In the genomic region with DNA sequence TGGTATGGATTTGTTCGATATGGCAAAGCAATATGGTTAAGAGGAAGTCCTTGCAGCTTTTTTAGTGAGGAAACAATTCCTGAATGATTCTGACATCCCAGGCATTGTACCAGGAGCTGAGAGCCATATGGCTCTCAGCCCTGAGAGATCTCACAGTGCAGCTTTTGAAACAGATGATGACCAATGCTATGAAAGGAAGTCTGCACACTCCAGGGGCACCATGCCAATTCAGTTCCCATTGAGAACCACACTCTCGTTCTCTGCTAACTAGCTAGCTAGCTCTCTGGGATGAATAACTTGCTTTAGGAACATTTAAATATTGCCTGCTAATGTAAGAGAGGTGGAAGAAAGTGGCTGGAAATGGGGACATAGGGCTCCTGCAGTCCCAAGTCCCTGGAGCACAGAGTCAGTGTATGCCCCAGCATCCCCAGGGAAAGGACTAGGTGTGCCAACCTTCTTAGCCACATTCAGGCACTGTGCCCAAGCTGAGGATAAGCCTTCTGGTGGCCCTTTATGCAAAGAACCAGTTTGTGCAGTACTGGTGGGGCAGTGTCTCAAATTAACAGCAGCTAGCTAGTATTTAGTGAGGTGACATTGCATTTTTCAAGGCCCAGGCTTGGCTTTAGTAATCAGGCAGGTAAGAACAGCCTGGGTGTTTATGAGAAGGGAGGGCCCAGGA, we compare ENCODE assay signal across 9 mouse cellular contexts.
DNase-seq lines count a peak whose midpoint lies in the region; ATAC-seq and TF ChIP-seq lines count a peak whose summit lies in the region.
"Had no signal": no experiment of that assay in that cellular context is flagged by ENCODE, and none has a peak within 500 bp of the region (broad histone marks: within the 10 kb centered on the region; RNA-seq: fewer than 3 reads in every experiment).

No protein-coding gene starts in this region.

- H3K36me3 ChIP-seq in embryonic facial prominence, embryonic 14.5 days (ENCODE audit: control insufficient read depth, insufficient read depth, low read length): no peaks in the 10 kb centered on the region
- H3K36me3 ChIP-seq in embryonic facial prominence, embryonic 10.5 days (replicated peaks): no peaks in the 10 kb centered on the region

- intact Hi-C loops in left cerebral cortex, postnatal 10 days (cut with DNase I): no loop called here
- intact Hi-C loops in left cerebral cortex, adult 2 months (cut with DNase I): no loop called here

- peak; percentile 53; the same call in 1 of the 2 replicates for ATAC-seq in embryonic facial prominence, embryonic 14.5 days (ENCODE audit: low read depth)

- no peak overlapping the region for H3K27ac ChIP-seq in embryonic facial prominence, embryonic 14.5 days (replicated peaks; ENCODE audit: low read depth, low read length)
- no peak overlapping the region for H3K27ac ChIP-seq in embryonic facial prominence, embryonic 10.5 days (replicated peaks)
- no peak overlapping the region for H3K27ac ChIP-seq in left cerebral cortex, adult 2 months

- H3K4me3 ChIP-seq in embryonic facial prominence, embryonic 14.5 days (ENCODE audit: low read depth, low read length): no peak overlapping the region
- H3K4me3 ChIP-seq in embryonic facial prominence, embryonic 10.5 days: no peak overlapping the region
- no peak overlapping the region for H3K4me3 ChIP-seq in left cerebral cortex, adult 2 months

- 73% methylated on average over 2 of the region's 2 CpGs for WGBS in embryonic facial prominence, embryonic 14.5 days
- WGBS in embryonic facial prominence, embryonic 10.5 days: 91% methylated on average over 2 of the region's 2 CpGs

- no peaks in the 10 kb centered on the region for H3K4me1 ChIP-seq in embryonic facial prominence, embryonic 14.5 days (ENCODE audit: control insufficient read depth, insufficient read depth, low read length)
- H3K4me1 ChIP-seq in embryonic facial prominence, embryonic 10.5 days: no peaks in the 10 kb centered on the region

- no peak overlapping the region for H3K9ac ChIP-seq in embryonic facial prominence, embryonic 14.5 days (ENCODE audit: low read depth, low read length)

- no peaks in the 10 kb centered on the region for H3K9me3 ChIP-seq in embryonic facial prominence, embryonic 14.5 days (ENCODE audit: control insufficient read depth, low read length)
- H3K9me3 ChIP-seq in embryonic facial prominence, embryonic 10.5 days: no peaks in the 10 kb centered on the region

- no peaks in the 10 kb centered on the region for H3K27me3 ChIP-seq in embryonic facial prominence, embryonic 14.5 days (replicated peaks; ENCODE audit: control insufficient read depth, insufficient read depth, low read length)
- H3K27me3 ChIP-seq in embryonic facial prominence, embryonic 10.5 days (replicated peaks; ENCODE audit: low read depth, poor library complexity, severe bottlenecking): no peaks in the 10 kb centered on the region

- DNase-seq in embryonic facial prominence, embryonic 14.5 days (ENCODE audit: low spot score): peak; percentile 45
- no peak for DNase-seq in embryonic facial prominence, embryonic 10.5 days (ENCODE audit: low spot score)
- peak; percentile 60 to 62 for DNase-seq in left cerebral cortex, postnatal 10 days (ENCODE audit: extremely low spot score in 1 of 2, low spot score in 2 of 2)
- no peak for DNase-seq in left cerebral cortex, adult 2 months (ENCODE audit: extremely low spot score in 1 of 2, low spot score in 2 of 2)
- DNase-seq in kidney, postnatal 25 days: peak; percentile 38 to 80
- DNase-seq in right cerebral cortex, postnatal 14 days: peak; percentile 50
- no peak for DNase-seq in MN1 (ENCODE audit: low spot score)
- no peak for DNase-seq in thymus, postnatal 4 days

- H3K4me2 ChIP-seq in embryonic facial prominence, embryonic 14.5 days (ENCODE audit: low read depth, low read length): no peak overlapping the region
- H3K4me2 ChIP-seq: liver, embryonic 11.5 days had no signal

- TF ChIP-seq CTCF in left cerebral cortex, adult 2 months (IDR thresholded peaks at IDR 0.05): no peak

Comparison
In these comparisons a context has a peak if more than half of its experiments do, and no peak if none do; other contexts are left out.
1. DNase-seq: peak in embryonic facial prominence, embryonic 14.5 days (single experiment), left cerebral cortex, postnatal 10 days (2 of 2), kidney, postnatal 25 days (2 of 2) and right cerebral cortex, postnatal 14 days (single experiment); none in embryonic facial prominence, embryonic 10.5 days (single experiment), left cerebral cortex, adult 2 months (0 of 2), MN1 (single experiment) and thymus, postnatal 4 days (single experiment).